Mouse (Mus musculus) forebrain, postnatal 0 days (tissue): ENCODE data around the gene Asmt. TPM values are rescaled to one million over a fixed set of nuclear protein-coding genes. Genes with fewer than 3 reads are reported as not detected.

Experiments used
- ATAC-seq: fragments of 200-750 bp; cut with Nextera tagmentation; 2 replicates; pipeline ENCODE4 v1.8.0; 2017; ENCODE audit warnings: mild to moderate bottlenecking, moderate library complexity
- DNase-seq: peaks from one replicate; pipeline ENCODE4 v3.0.0-alpha.2; 2015
- H3K27ac ChIP-seq: fragments of 300-500 bp; sonication (generic); 2 replicates; pipeline ENCODE4 v1.5.1; 2014; ENCODE audit warnings: low read depth, mild to moderate bottlenecking, antibody characterized with exemption, low read length, moderate library complexity, mixed read lengths
- H3K27me3 ChIP-seq: fragments of 300-500 bp; sonication (generic); 2 replicates; pipeline ENCODE4 v1.6.1; 2014; ENCODE audit warnings: mild to moderate bottlenecking, low read length, mixed read lengths; ENCODE audit not compliant: insufficient read depth
- H3K36me3 ChIP-seq: fragments of 300-500 bp; sonication (generic); 2 replicates; pipeline ENCODE4 v1.6.1; 2014; ENCODE audit warnings: mild to moderate bottlenecking, moderate library complexity; ENCODE audit not compliant: insufficient read depth
- H3K4me1 ChIP-seq: fragments of 300-500 bp; sonication (generic); 2 replicates; pipeline ENCODE4 v1.6.1; 2014; ENCODE audit warnings: antibody characterized with exemption; ENCODE audit not compliant: insufficient read depth
- H3K4me2 ChIP-seq: fragments of 300-500 bp; sonication (generic); 2 replicates; pipeline ENCODE4 v1.6.1; 2014; ENCODE audit warnings: low read depth, mild to moderate bottlenecking, moderate library complexity
- H3K4me3 ChIP-seq: fragments of 300-500 bp; sonication (generic); 2 replicates; pipeline ENCODE4 v1.5.1; 2014; ENCODE audit warnings: low read depth, low read length, mixed read lengths
- H3K9ac ChIP-seq: fragments of 300-500 bp; sonication (generic); 2 replicates; pipeline ENCODE4 v1.6.1; 2014; ENCODE audit warnings: mild to moderate bottlenecking
- H3K9me3 ChIP-seq: fragments of 300-500 bp; sonication (generic); 2 replicates; pipeline ENCODE4 v1.6.1; 2016; ENCODE audit warnings: low read length
- CTCF ChIP-seq: sonication (generic); IDR thresholded peaks from 2 replicates; pipeline ENCODE4 v1.5.1; 2016; ENCODE audit warnings: antibody characterized with exemption, control low read depth, low read depth
- WGBS: fragments of 180-500 bp; shearing (Covaris S2); extraction: QIAGEN DNeasy Blood & Tissue Kit; methylation state at CpG from one replicate; pipeline ENCODE4 v1.1.7; 2014; 5-methylcytosine and 5-hydroxymethylcytosine counted together
- polyA plus RNA-seq: library from polyadenylated mRNA; unstranded; fragments of >200 nt; fragmentation: Nextera tagmentation; extraction: Ambion mirVana; gene quantifications from 2 replicates; pipeline ENCODE4 v1.2.1, GENCODE M21; 2015
- total RNA-seq: library from RNA; depleted of rRNA; stranded (reverse); fragments of >200 nt; gene quantifications from 2 replicates; pipeline ENCODE4 v1.2.3, GENCODE M21; 2014; rRNA removed

Asmt gene
- total RNA-seq (not detected in 2 replicates), polyA plus RNA-seq (not detected in 2 replicates)

DNA sequence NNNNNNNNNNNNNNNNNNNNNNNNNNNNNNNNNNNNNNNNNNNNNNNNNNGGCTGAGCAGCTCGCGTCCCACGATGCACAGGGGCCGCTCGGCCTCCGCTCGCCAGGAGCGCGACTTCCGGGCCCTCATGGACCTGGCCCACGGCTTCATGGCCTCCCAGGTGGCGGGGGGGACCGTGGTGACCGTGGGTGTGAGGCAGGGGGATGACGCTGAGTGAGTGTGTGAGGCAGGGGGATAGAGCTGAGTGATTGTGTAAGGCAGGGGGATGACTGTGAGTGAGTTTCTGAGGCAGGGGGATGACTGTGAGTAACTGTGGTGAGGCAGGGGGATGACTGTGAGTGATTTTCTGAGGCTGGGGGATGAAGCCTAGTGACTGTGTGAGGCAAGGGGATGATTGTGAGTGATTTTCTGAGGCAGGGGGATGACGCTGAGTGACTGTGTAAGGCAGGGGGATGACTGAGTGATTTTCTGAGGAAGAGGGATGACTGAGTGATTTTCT lies at the start of gene Asmt:
Asmt (plus strand) TSS at position 51 of the 499 bp plus-strand sequence.
- peak; percentile 38; the same call in 1 of the 2 replicates for ATAC-seq
- H3K27me3 ChIP-seq = no peaks in the 10 kb centered on the region
- no peak within 1 kb of the TSS for H3K4me3 ChIP-seq
- H3K27ac ChIP-seq = no peak within 1 kb of the TSS
- H3K36me3 ChIP-seq = peaks cover 3% of the 10 kb centered on the region; the same call in 1 of the 2 replicates
- no peak within 1 kb of the TSS for H3K4me2 ChIP-seq
- peaks cover 27% of the 10 kb centered on the region for H3K9me3 ChIP-seq
- no peak for DNase-seq
- 96% methylated on average over 12 of the region's 16 CpGs for WGBS
- no peak within 1 kb of the TSS for H3K9ac ChIP-seq
- no peaks in the 10 kb centered on the region for H3K4me1 ChIP-seq
- TF ChIP-seq CTCF = no peak

- 74% methylated on average over 28 of the region's 42 CpGs for WGBS
- TF ChIP-seq CTCF = no peak
- Histone ChIP-seq H3K4me3 (no peak overlapping the region), H3K4me1 (no peaks in the 10 kb centered on the region), H3K4me2 (no peak overlapping the region), H3K36me3 (peaks cover 3% of the 10 kb centered on the region; the same call in 1 of the 2 replicates), H3K9me3 (peaks cover 27% of the 10 kb centered on the region), H3K27me3 (no peaks in the 10 kb centered on the region), H3K27ac (no peak overlapping the region), H3K9ac (no peak overlapping the region)
- DNase-seq (no peak), ATAC-seq (peak; percentile 58)
These were observed 948 bp downstream of the Asmt start for GRCm38 (mm10) chrX:170673233-170673951.

DNA sequence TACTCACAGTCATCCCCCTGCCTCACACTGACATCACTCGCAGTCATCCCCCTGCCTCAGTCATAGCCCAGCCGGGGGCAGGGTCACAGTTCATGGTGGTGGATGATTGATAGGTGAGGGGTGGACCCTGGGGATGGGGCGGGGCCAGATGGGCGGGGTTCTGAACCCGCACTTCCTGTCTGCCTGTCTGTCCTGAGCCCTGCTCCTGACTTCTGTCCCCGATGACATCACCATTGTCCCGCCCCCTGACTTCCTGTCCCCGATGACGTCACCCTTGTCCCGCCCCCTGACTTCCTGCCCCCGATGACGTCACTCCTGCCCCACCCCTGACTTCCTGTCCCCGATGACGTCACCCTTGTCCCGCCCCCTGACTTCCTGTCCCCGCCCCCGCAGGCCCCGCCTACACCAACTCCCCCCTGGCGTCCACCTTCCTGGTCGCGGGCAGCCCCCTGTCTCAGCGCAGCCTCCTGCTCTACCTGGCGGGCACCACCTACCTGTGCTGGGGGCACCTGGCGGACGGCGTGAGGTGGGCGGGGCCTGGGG lies 1.9 kb downstream of the Asmt start:
- DNase-seq = peak; percentile 25
- Histone ChIP-seq H3K4me2 (no peak overlapping the region), H3K9me3 (peaks cover 27% of the 10 kb centered on the region), H3K27me3 (no peaks in the 10 kb centered on the region), H3K36me3 (peaks cover 3% of the 10 kb centered on the region; the same call in 1 of the 2 replicates), H3K9ac (no peak overlapping the region), H3K27ac (no peak overlapping the region), H3K4me1 (no peaks in the 10 kb centered on the region), H3K4me3 (no peak overlapping the region)
- WGBS = 88% methylated on average over 24 of the region's 27 CpGs
- ATAC-seq = peak; percentile 51; the same call in 1 of the 2 replicates
- no peak for TF ChIP-seq CTCF

DNA sequence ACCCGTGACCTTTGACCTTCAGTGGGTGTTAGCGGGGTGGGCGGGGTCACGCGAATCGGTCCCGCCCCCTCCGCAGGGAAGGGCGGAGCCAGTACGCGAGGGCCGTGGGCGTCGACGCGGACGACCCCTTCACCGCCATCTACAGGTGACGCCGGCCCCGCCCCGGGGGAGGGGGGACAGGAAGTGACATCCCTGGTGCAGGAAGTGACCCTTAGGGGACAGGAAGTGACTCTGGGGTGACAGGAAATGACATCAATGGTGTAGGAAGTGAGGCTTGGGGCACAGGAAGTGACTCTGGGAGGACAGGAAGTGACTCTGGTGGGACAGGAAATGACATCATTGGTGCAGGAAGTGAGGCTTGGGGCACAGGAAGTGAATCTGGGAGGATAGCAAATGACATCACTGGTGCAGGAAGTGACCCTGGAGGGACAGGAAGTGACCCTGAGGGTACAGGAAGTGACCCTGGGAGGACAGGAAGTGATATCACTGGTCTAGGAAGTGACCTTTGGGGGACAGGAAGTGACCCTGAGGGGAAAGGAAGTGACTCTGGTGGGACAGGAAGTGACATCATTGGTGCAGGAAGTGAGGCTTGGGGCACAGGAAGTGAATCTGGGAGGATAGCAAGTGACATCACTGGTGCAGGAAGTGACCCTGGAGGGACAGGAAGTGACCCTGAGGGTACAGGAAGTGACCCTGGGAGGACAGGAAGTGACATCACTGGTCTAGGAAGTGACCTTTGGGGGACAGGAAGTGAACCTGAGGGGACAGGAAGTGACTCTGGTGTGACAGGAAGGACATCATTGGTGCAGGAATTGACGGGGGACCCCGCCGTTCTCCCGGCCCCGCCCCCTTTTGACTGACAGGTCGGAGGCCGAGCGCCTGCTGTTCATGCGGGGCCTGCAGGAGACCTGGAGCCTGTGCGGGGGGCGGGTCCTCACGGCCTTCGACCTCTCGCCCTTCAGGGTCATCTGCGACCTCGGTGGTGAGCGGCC lies 2.7 kb downstream of the Asmt start:
- Histone ChIP-seq H3K9ac (no peak overlapping the region), H3K27ac (no peak overlapping the region), H3K4me2 (no peak overlapping the region), H3K4me1 (no peaks in the 10 kb centered on the region), H3K4me3 (no peak overlapping the region), H3K27me3 (no peaks in the 10 kb centered on the region), H3K9me3 (peaks cover 27% of the 10 kb centered on the region), H3K36me3 (peaks cover 3% of the 10 kb centered on the region; the same call in 1 of the 2 replicates)
- peak; percentile 73 for ATAC-seq
- DNase-seq = peak; percentile 60
- WGBS = 82% methylated on average over 39 of the region's 39 CpGs
- no peak for TF ChIP-seq CTCF

DNA sequence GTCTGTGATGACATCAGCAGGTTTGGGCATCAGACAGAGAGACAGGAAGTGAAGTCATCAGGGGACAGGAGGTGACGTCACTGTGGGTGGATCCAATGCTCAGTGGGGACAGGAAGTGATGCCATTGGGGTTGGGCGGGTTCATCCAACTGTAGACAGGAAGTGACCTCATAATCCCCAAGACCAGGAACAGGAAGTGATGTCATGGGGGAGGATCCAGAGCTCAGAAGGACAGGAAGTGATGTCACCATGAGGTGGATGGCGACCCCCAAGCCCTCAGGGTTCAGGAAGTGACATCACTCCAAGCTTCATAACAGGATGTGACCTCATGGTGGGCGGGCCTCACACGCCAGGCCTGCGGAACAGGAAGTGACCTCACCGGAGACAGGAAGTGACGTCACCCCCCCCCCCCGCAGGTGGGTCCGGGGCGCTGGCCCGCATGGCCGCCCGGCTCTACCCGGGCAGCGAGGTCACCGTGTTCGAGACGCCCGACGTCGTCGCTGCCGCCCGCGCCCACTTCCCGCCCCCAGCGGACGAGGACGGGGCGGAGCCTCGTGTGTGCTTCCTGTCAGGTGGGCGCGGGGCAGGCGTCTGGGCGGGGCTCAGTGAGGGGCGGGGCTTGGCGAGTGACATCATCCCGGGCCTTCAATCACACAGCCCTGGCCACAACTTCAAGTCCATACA lies 3.6 kb downstream of the Asmt start:
- WGBS = 99% methylated on average over 32 of the region's 39 CpGs

More for the DNA sequence above, 3.6 kb downstream of the Asmt start:
- H3K27me3 ChIP-seq = no peaks in the 10 kb centered on the region
- no peak for TF ChIP-seq CTCF
- no peak overlapping the region for H3K9ac ChIP-seq
- H3K4me2 ChIP-seq = no peak overlapping the region
- H3K4me1 ChIP-seq = no peaks in the 10 kb centered on the region
- no peak overlapping the region for H3K4me3 ChIP-seq
- DNase-seq (no peak), ATAC-seq (no peak)
- H3K27ac ChIP-seq = no peak overlapping the region
- peaks cover 3% of the 10 kb centered on the region; the same call in 1 of the 2 replicates for H3K36me3 ChIP-seq
- H3K9me3 ChIP-seq = peaks cover 27% of the 10 kb centered on the region
